33 mouse cellular contexts compared by ENCODE assay signal in genomic region chr5:90577751-90578150, GRCm38 (mm10). TPM values are rescaled to one million over a fixed set of nuclear protein-coding genes. Genes with fewer than 3 reads are reported as not detected.
DNase-seq lines count a peak whose midpoint lies in the region; ATAC-seq and TF ChIP-seq lines count a peak whose summit lies in the region.
"Had no signal": no experiment of that assay in that cellular context is flagged by ENCODE, and none has a peak within 500 bp of the region (broad histone marks: within the 10 kb centered on the region; RNA-seq: fewer than 3 reads in every experiment).

No protein-coding gene starts in this region.

- no peak overlapping the region for H3K4me2 ChIP-seq in liver, embryonic 11.5 days
- H3K4me2 ChIP-seq: forebrain, embryonic 13.5 days; hindbrain, embryonic 15.5 days; intestine, embryonic 15.5 days; liver, embryonic 13.5 days; midbrain, embryonic 11.5 days; neural tube, embryonic 15.5 days; stomach, embryonic 15.5 days had no signal

- TF ChIP-seq POLR2A in liver, adult 2 months (IDR thresholded peaks at IDR 0.05; ENCODE audit: extremely low read depth, insufficient read depth, low read length), result no peak

- peaks cover 18% of the 10 kb centered on the region for H3K4me1 ChIP-seq in liver, adult 2 months (ENCODE audit: control insufficient read depth, insufficient read depth, low read length)
- no peaks in the 10 kb centered on the region for H3K4me1 ChIP-seq in liver, embryonic 11.5 days (replicated peaks; ENCODE audit: control insufficient read depth, insufficient read depth, low read length)
- no peaks in the 10 kb centered on the region for H3K4me1 ChIP-seq in limb, embryonic 10.5 days
- H3K4me1 ChIP-seq: forebrain, embryonic 13.5 days; heart, embryonic 10.5 days; hindbrain, embryonic 15.5 days; intestine, embryonic 15.5 days; liver, embryonic 13.5 days; neural tube, embryonic 15.5 days had no signal

- intact Hi-C loops in heart, postnatal 10 days (cut with DNase I), result no loop called here

- TF ChIP-seq CTCF in liver, adult 2 months (IDR thresholded peaks at IDR 0.05; ENCODE audit: low read depth, low read length), result no peak

- H3K27me3 ChIP-seq in liver, adult 2 months (ENCODE audit: control insufficient read depth, insufficient read depth, low read length), result no peaks in the 10 kb centered on the region
- no peaks in the 10 kb centered on the region for H3K27me3 ChIP-seq in liver, embryonic 11.5 days (replicated peaks; ENCODE audit: control insufficient read depth, insufficient read depth, low read length)
- no peaks in the 10 kb centered on the region for H3K27me3 ChIP-seq in limb, embryonic 10.5 days (ENCODE audit: low read depth, poor library complexity, severe bottlenecking)
- H3K27me3 ChIP-seq: forebrain, embryonic 13.5 days; hindbrain, embryonic 15.5 days; intestine, embryonic 15.5 days; liver, embryonic 13.5 days; neural tube, embryonic 15.5 days; stomach, embryonic 15.5 days had no signal

- DNase-seq in heart, adult 11 months, result peak; percentile 86
- DNase-seq in heart, postnatal 10 days, result no peak
- peak; percentile 83 for DNase-seq in liver, adult 2 months (ENCODE audit: extremely low read depth, low read depth, low spot score)
- DNase-seq in liver, embryonic 11.5 days (ENCODE audit: low spot score), result no peak
- peak; percentile 54 for DNase-seq in kidney, adult 9 months
- DNase-seq in kidney, postnatal 36 days, result peak; percentile 50 to 61
- DNase-seq in left cerebral cortex, adult 18-20 months (ENCODE audit: low spot score in 2 of 2), result no peak
- DNase-seq in limb, embryonic 10.5 days (ENCODE audit: low spot score), result no peak
- DNase-seq: cerebellum, adult 18-20 months; cerebellum, postnatal 25 days; embryo, embryonic 11 days; gastrocnemius, adult 2 months; left cerebral cortex, postnatal 4 days; liver, embryonic 13.5 days; right cerebral cortex, adult 18-20 months; right cerebral cortex, postnatal 4 days; thymus, adult 18-20 months; thymus, postnatal 36 days had no signal

- H3K9me3 ChIP-seq in liver, embryonic 11.5 days (ENCODE audit: control insufficient read depth, low read length), result no peaks in the 10 kb centered on the region
- no peaks in the 10 kb centered on the region for H3K9me3 ChIP-seq in limb, embryonic 10.5 days (replicated peaks)
- H3K9me3 ChIP-seq: forebrain, embryonic 13.5 days; heart, embryonic 10.5 days; hindbrain, embryonic 15.5 days; intestine, embryonic 15.5 days; liver, embryonic 13.5 days; neural tube, embryonic 15.5 days; stomach, embryonic 15.5 days had no signal

- H3K4me3 ChIP-seq in liver, adult 2 months (ENCODE audit: insufficient read depth, low read depth, low read length), result no peak overlapping the region
- H3K4me3 ChIP-seq in liver, embryonic 11.5 days (ENCODE audit: low read depth, low read length), result no peak overlapping the region
- no peak overlapping the region for H3K4me3 ChIP-seq in limb, embryonic 10.5 days
- H3K4me3 ChIP-seq: forebrain, embryonic 13.5 days; gastrocnemius, adult 2 months; heart, embryonic 10.5 days; hindbrain, embryonic 15.5 days; intestine, embryonic 15.5 days; liver, embryonic 13.5 days; neural tube, embryonic 15.5 days; stomach, embryonic 15.5 days had no signal

- no peak for ATAC-seq in liver, embryonic 11.5 days (replicated peaks; ENCODE audit: low FRiP score)
- ATAC-seq: forebrain, embryonic 13.5 days; intestine, embryonic 15.5 days had no signal

- H3K79me2 ChIP-seq in liver, adult 2 months (ENCODE audit: control insufficient read depth, insufficient read depth, low read length), result no peaks in the 10 kb centered on the region

- peaks cover 35% of the 10 kb centered on the region for H3K36me3 ChIP-seq in liver, adult 2 months (ENCODE audit: control insufficient read depth, insufficient read depth, low read length)
- H3K36me3 ChIP-seq in liver, embryonic 11.5 days (ENCODE audit: control insufficient read depth, insufficient read depth, low read length), result no peaks in the 10 kb centered on the region
- H3K36me3 ChIP-seq in limb, embryonic 10.5 days, result no peaks in the 10 kb centered on the region
- H3K36me3 ChIP-seq: heart, embryonic 10.5 days; hindbrain, embryonic 15.5 days; intestine, embryonic 15.5 days; liver, embryonic 13.5 days; neural tube, embryonic 15.5 days; stomach, embryonic 15.5 days had no signal

- H3K27ac ChIP-seq in liver, adult 2 months (replicated peaks; ENCODE audit: insufficient read depth, low read depth, low read length), result peak overlapping the region; percentile 66
- H3K27ac ChIP-seq in liver, embryonic 11.5 days (ENCODE audit: low read depth, low read length), result no peak overlapping the region
- no peak overlapping the region for H3K27ac ChIP-seq in limb, embryonic 10.5 days
- H3K27ac ChIP-seq: forebrain, embryonic 13.5 days; gastrocnemius, adult 2 months; heart, embryonic 10.5 days; hindbrain, embryonic 15.5 days; intestine, embryonic 15.5 days; liver, embryonic 13.5 days; macrophage; neural tube, embryonic 15.5 days; stomach, embryonic 15.5 days had no signal

- peak overlapping the region; percentile 29; the same call in 1 of the 2 replicates for H3K9ac ChIP-seq in liver, adult 2 months (ENCODE audit: low read depth, low read length)
- no peak overlapping the region for H3K9ac ChIP-seq in liver, embryonic 11.5 days (ENCODE audit: low read depth, low read length)
- H3K9ac ChIP-seq: forebrain, embryonic 13.5 days; hindbrain, embryonic 15.5 days; intestine, embryonic 15.5 days; liver, embryonic 13.5 days; neural tube, embryonic 15.5 days; stomach, embryonic 15.5 days had no signal

- WGBS in liver, adult 2 months, result 26% methylated on average over 9 of the region's 9 CpGs
- WGBS in liver, embryonic 11.5 days, result 70% methylated on average over 9 of the region's 9 CpGs
- WGBS in limb, embryonic 10.5 days, result 87% methylated on average over 9 of the region's 9 CpGs

RNA-seq across cellular contexts. Expression of gene 5830473C10Rik, which starts 16.8 kb away (rescaled TPM):
- total RNA-seq in heart, postnatal 10 days (2021), result not detected
- total RNA-seq in liver, adult 2 months (2014; rRNA removed), result 22.2 and 39.4 TPM in 2 replicates
- polyA plus RNA-seq in liver, adult 2 months (2012; rRNA removed), result 20.6 and 36.0 TPM in 2 replicates
- polyA plus RNA-seq in liver, embryonic 11.5 days (2014; fragmentation: Nextera tagmentation; extraction: Ambion mirVana), result 0.19 and 0.35 TPM in 2 replicates
- total RNA-seq in left cerebral cortex, adult 18-20 months (2021), result under 1 TPM in 1 of 2 experiments, not detected in 1; 0.16 TPM
- polyA plus RNA-seq in limb, embryonic 10.5 days (2016; fragmentation: Nextera tagmentation; extraction: Ambion mirVana), result not detected in 2 replicates
- total RNA-seq: ES-E14; gastrocnemius, adult 2 months; hematopoietic stem cell, adult 5-6 weeks had no signal
- polyA plus RNA-seq: forebrain, embryonic 13.5 days; heart, embryonic 16.5 days; hindbrain, embryonic 15.5 days; intestine, embryonic 15.5 days; macrophage; midbrain, embryonic 11.5 days had no signal

RNA-seq across cellular contexts. Expression of gene Afm, which starts 59.0 kb away (rescaled TPM):
- not detected for total RNA-seq in heart, postnatal 10 days (2021)
- total RNA-seq in liver, adult 2 months (2014; rRNA removed), result 233 and 234 TPM in 2 replicates
- 108 and 116 TPM in 2 replicates for polyA plus RNA-seq in liver, adult 2 months (2012; rRNA removed)
- 8.8 and 11.4 TPM in 2 replicates for polyA plus RNA-seq in liver, embryonic 11.5 days (2014; fragmentation: Nextera tagmentation; extraction: Ambion mirVana)
- total RNA-seq in left cerebral cortex, adult 18-20 months (2021), result not detected
- polyA plus RNA-seq in limb, embryonic 10.5 days (2016; fragmentation: Nextera tagmentation; extraction: Ambion mirVana), result not detected in 2 replicates
- total RNA-seq: ES-E14; gastrocnemius, adult 2 months; layer of hippocampus, postnatal 10 days; left cerebral cortex, adult 8-10 months; left cerebral cortex, postnatal 4 days had no signal
- polyA plus RNA-seq: embryonic facial prominence, embryonic 14.5 days; forebrain, embryonic 13.5 days; frontal cortex, adult 2 months; hindbrain, embryonic 15.5 days; macrophage; midbrain, embryonic 11.5 days; neural tube, embryonic 15.5 days had no signal

Comparison
In these comparisons a context has a peak if more than half of its experiments do, and no peak if none do; other contexts are left out.
1. DNase-seq: peak in heart, adult 11 months (single experiment), liver, adult 2 months (single experiment), kidney, adult 9 months (single experiment) and kidney, postnatal 36 days (2 of 2); none in heart, postnatal 10 days (0 of 2), liver, embryonic 11.5 days (single experiment), left cerebral cortex, adult 18-20 months (0 of 2) and limb, embryonic 10.5 days (single experiment).
2. RNA of gene 5830473C10Rik, which starts 16.8 kb away (total RNA-seq): 22.2 to 39.4 TPM in liver, adult 2 months; 0.16 TPM in left cerebral cortex, adult 18-20 months and not detected in heart, postnatal 10 days; every median in the first group is over 10 times any median in the second.
3. RNA of gene Afm, which starts 59.0 kb away (total RNA-seq): 233 to 234 TPM in liver, adult 2 months; not detected in heart, postnatal 10 days and not detected in left cerebral cortex, adult 18-20 months; every median in the first group is over 100 times any median in the second.